Mouse (Mus musculus): Measurements from ENCODE around the gene Crnkl1. TPM values are rescaled to one million over a fixed set of nuclear protein-coding genes. Genes with fewer than 3 reads are reported as not detected.
"Not testable (repeated sequence)": the region's sequence is repeated elsewhere in the genome, so short reads cannot be mapped to it uniquely, and the experiment has no call there.

Gene Crnkl1
- polyA plus RNA-seq, 1 experiment, result 10.0 TPM

GRCm38 (mm10) chr2:145941403-145941802 is 6.6 kb upstream of the Crnkl1 start:
- no peak overlapping the region for H3K27ac ChIP-seq (ENCODE audit: insufficient read depth, low read length)
- TF ChIP-seq CTCF (IDR thresholded peaks at IDR 0.05; ENCODE audit: extremely low read depth, insufficient read depth, low read length) (no peak), POLR2A (IDR thresholded peaks at IDR 0.05; ENCODE audit: extremely low read depth, insufficient read depth, low read length) (no peak)
- no peak overlapping the region for H3K4me3 ChIP-seq (ENCODE audit: insufficient read depth, low read length)
- no peaks in the 10 kb centered on the region for H3K4me1 ChIP-seq (ENCODE audit: control insufficient read depth, insufficient read depth, low read length)

- TF ChIP-seq CTCF (IDR thresholded peaks at IDR 0.05; ENCODE audit: extremely low read depth, insufficient read depth, low read length), result no peak
- no peak for TF ChIP-seq POLR2A (IDR thresholded peaks at IDR 0.05; ENCODE audit: extremely low read depth, insufficient read depth, low read length)
- H3K27ac ChIP-seq (ENCODE audit: insufficient read depth, low read length), result no peak overlapping the region
- no peak overlapping the region for H3K4me3 ChIP-seq (ENCODE audit: insufficient read depth, low read length)
- H3K4me1 ChIP-seq (ENCODE audit: control insufficient read depth, insufficient read depth, low read length), result peaks cover 1% of the 10 kb centered on the region; the same call in 1 of the 2 replicates
Measured at GRCm38 (mm10) chr2:145936975-145937374, 2.2 kb upstream of the Crnkl1 start.

GRCm38 (mm10) chr2:145920941-145921650 is 13.7 kb downstream of the Crnkl1 start:
- TF ChIP-seq POLR2A (IDR thresholded peaks at IDR 0.05; ENCODE audit: extremely low read depth, insufficient read depth, low read length) (no peak), CTCF (IDR thresholded peaks at IDR 0.05; ENCODE audit: extremely low read depth, insufficient read depth, low read length) (no peak)
- Histone ChIP-seq H3K27ac (ENCODE audit: insufficient read depth, low read length) (no peak overlapping the region), H3K4me1 (ENCODE audit: control insufficient read depth, insufficient read depth, low read length) (no peaks in the 10 kb centered on the region; the same call in 1 of the 2 replicates), H3K4me3 (ENCODE audit: insufficient read depth, low read length) (no peak overlapping the region)

- H3K4me3 ChIP-seq (ENCODE audit: insufficient read depth, low read length); H3K27ac ChIP-seq (ENCODE audit: insufficient read depth, low read length): not testable (repeated sequence)
- peaks cover 11% of the 10 kb centered on the region; the same call in 1 of the 2 replicates for H3K4me1 ChIP-seq (ENCODE audit: control insufficient read depth, insufficient read depth, low read length)
Measured at GRCm38 (mm10) chr2:145905884-145906283, 28.9 kb downstream of the Crnkl1 start.

GRCm38 (mm10) chr2:145905156-145905555 is 29.7 kb downstream of the Crnkl1 start:
- H3K27ac ChIP-seq (ENCODE audit: insufficient read depth, low read length), result no peak overlapping the region
- H3K4me3 ChIP-seq (ENCODE audit: insufficient read depth, low read length), result no peak overlapping the region
- peaks cover 11% of the 10 kb centered on the region; the same call in 1 of the 2 replicates for H3K4me1 ChIP-seq (ENCODE audit: control insufficient read depth, insufficient read depth, low read length)
- TF ChIP-seq POLR2A (IDR thresholded peaks at IDR 0.05; ENCODE audit: extremely low read depth, insufficient read depth, low read length), result no peak
- no peak for TF ChIP-seq CTCF (IDR thresholded peaks at IDR 0.05; ENCODE audit: extremely low read depth, insufficient read depth, low read length)

- TF ChIP-seq POLR2A (IDR thresholded peaks at IDR 0.05; ENCODE audit: extremely low read depth, insufficient read depth, low read length) (no peak), CTCF (IDR thresholded peaks at IDR 0.05; ENCODE audit: extremely low read depth, insufficient read depth, low read length) (no peak)
- H3K4me3 ChIP-seq (ENCODE audit: insufficient read depth, low read length), result peak overlapping the region; percentile 75
- H3K4me1 ChIP-seq (ENCODE audit: control insufficient read depth, insufficient read depth, low read length), result peaks cover 11% of the 10 kb centered on the region; the same call in 1 of the 2 replicates
- H3K27ac ChIP-seq (ENCODE audit: insufficient read depth, low read length), result no peak overlapping the region
Measured at GRCm38 (mm10) chr2:145903983-145904616, 30.7 kb downstream of the Crnkl1 start.

- TF ChIP-seq POLR2A (IDR thresholded peaks at IDR 0.05; ENCODE audit: extremely low read depth, insufficient read depth, low read length), result peak; percentile 68; the same call in 1 of the 2 replicates
- peak; percentile 51 for TF ChIP-seq CTCF (IDR thresholded peaks at IDR 0.05; ENCODE audit: extremely low read depth, insufficient read depth, low read length)
- Histone ChIP-seq H3K27ac (ENCODE audit: insufficient read depth, low read length) (peak overlapping the region; percentile 84), H3K4me1 (ENCODE audit: control insufficient read depth, insufficient read depth, low read length) (peaks cover 11% of the 10 kb centered on the region; the same call in 1 of the 2 replicates), H3K4me3 (ENCODE audit: insufficient read depth, low read length) (peak overlapping the region; percentile 75)
Measured at GRCm38 (mm10) chr2:145903061-145903901, 31.5 kb downstream of the Crnkl1 start.

GRCm38 (mm10) chr2:145901861-145902260 is 33.0 kb downstream of the Crnkl1 start, which contains the start of gene Naa20:
Gene Naa20 (plus strand): TSS chr2:145902099.
- H3K4me3 ChIP-seq (ENCODE audit: insufficient read depth, low read length), result peak within 1 kb of the TSS; percentile 75

GRCm38 (mm10) chr2:145900318-145900717 is 34.5 kb downstream of the Crnkl1 start:
- H3K27ac ChIP-seq (ENCODE audit: insufficient read depth, low read length); H3K4me1 ChIP-seq (ENCODE audit: control insufficient read depth, insufficient read depth, low read length); H3K4me3 ChIP-seq (ENCODE audit: insufficient read depth, low read length): not testable (repeated sequence)

More at GRCm38 (mm10) chr2:145901861-145902260, 33.0 kb downstream of the Crnkl1 start, which contains the start of gene Naa20:
- peaks cover 11% of the 10 kb centered on the region; the same call in 1 of the 2 replicates for H3K4me1 ChIP-seq (ENCODE audit: control insufficient read depth, insufficient read depth, low read length)
- no peak within 1 kb of the TSS for H3K27ac ChIP-seq (ENCODE audit: insufficient read depth, low read length)
- TF ChIP-seq POLR2A (IDR thresholded peaks at IDR 0.05; ENCODE audit: extremely low read depth, insufficient read depth, low read length) (no peak), CTCF (IDR thresholded peaks at IDR 0.05; ENCODE audit: extremely low read depth, insufficient read depth, low read length) (no peak)
